In genomic region chr11:110477961-110478869, GRCm38 (mm10) we compare ENCODE assay signal across 9 mouse cellular contexts.
A peak's percentile ranks its signal among the peaks of the same experiment; 100 is the strongest.
DNase-seq lines count a peak whose midpoint lies in the region; ATAC-seq lines count a peak whose summit lies in the region.
"Had no signal": no experiment of that assay in that cellular context is flagged by ENCODE, and none has a peak within 500 bp of the region (broad histone marks: within the 10 kb centered on the region; RNA-seq: fewer than 3 reads in every experiment).

No protein-coding gene starts in this region.

- H3K36me3 ChIP-seq in hindbrain, embryonic 11.5 days (ENCODE audit: control insufficient read depth, insufficient read depth, low read length), result no peaks in the 10 kb centered on the region
- H3K36me3 ChIP-seq in midbrain, embryonic 12.5 days, result no peaks in the 10 kb centered on the region
- H3K36me3 ChIP-seq: lung, embryonic 15.5 days had no signal

- DNase-seq in heart, postnatal 10 days, result peak; percentile 16 to 19
- no peak for DNase-seq in heart, postnatal 25 days (ENCODE audit: low spot score)
- DNase-seq in cerebellum, adult 11-12 months, result peak; percentile 63
- no peak for DNase-seq in hindbrain, embryonic 11.5 days (ENCODE audit: low spot score)
- DNase-seq in testis, postnatal 10 days (ENCODE audit: low spot score), result no peak
- DNase-seq in gastrocnemius, postnatal 25 days, result no peak
- DNase-seq in ovary, postnatal 36 days (ENCODE audit: low spot score), result no peak

- H3K9ac ChIP-seq in hindbrain, embryonic 11.5 days (ENCODE audit: low read depth, low read length), result no peak overlapping the region
- H3K9ac ChIP-seq in midbrain, embryonic 12.5 days (replicated peaks), result no peak overlapping the region; the same call in 1 of the 2 replicates
- H3K9ac ChIP-seq: lung, embryonic 15.5 days had no signal

- 42% methylated on average over 17 of the region's 18 CpGs for WGBS in hindbrain, embryonic 11.5 days
- 37% methylated on average over 18 of the region's 18 CpGs for WGBS in midbrain, embryonic 12.5 days

- no peak overlapping the region for H3K4me2 ChIP-seq in hindbrain, embryonic 11.5 days (replicated peaks; ENCODE audit: low read depth, low read length)
- peak overlapping the region; percentile 40 for H3K4me2 ChIP-seq in midbrain, embryonic 12.5 days (replicated peaks)

- H3K27ac ChIP-seq in hindbrain, embryonic 11.5 days (ENCODE audit: low read depth, low read length), result no peak overlapping the region
- H3K27ac ChIP-seq in midbrain, embryonic 12.5 days (replicated peaks), result no peak overlapping the region

- no peak overlapping the region for H3K4me3 ChIP-seq in hindbrain, embryonic 11.5 days (ENCODE audit: low read depth, low read length)
- no peak overlapping the region for H3K4me3 ChIP-seq in midbrain, embryonic 12.5 days

- no peaks in the 10 kb centered on the region for H3K9me3 ChIP-seq in hindbrain, embryonic 11.5 days (ENCODE audit: control insufficient read depth, low read length)
- H3K9me3 ChIP-seq in midbrain, embryonic 12.5 days, result no peaks in the 10 kb centered on the region
- H3K9me3 ChIP-seq: lung, embryonic 15.5 days had no signal

- intact Hi-C loops in heart, postnatal 10 days (cut with DNase I), result no loop called here
- intact Hi-C loops in heart, postnatal 25 days (cut with DNase I), result no loop called here

- peaks cover 8% of the 10 kb centered on the region for H3K4me1 ChIP-seq in hindbrain, embryonic 11.5 days (replicated peaks; ENCODE audit: control insufficient read depth, insufficient read depth, low read length)
- H3K4me1 ChIP-seq in midbrain, embryonic 12.5 days, result peaks cover 47% of the 10 kb centered on the region

- peaks cover 25% of the 10 kb centered on the region for H3K27me3 ChIP-seq in hindbrain, embryonic 11.5 days (ENCODE audit: control insufficient read depth, insufficient read depth, low read length)
- H3K27me3 ChIP-seq in midbrain, embryonic 12.5 days, result peaks cover 54% of the 10 kb centered on the region
- H3K27me3 ChIP-seq: lung, embryonic 15.5 days had no signal

- ATAC-seq in hindbrain, embryonic 11.5 days (ENCODE audit: low FRiP score), result peak; percentile 39; the same call in 1 of the 2 replicates
- ATAC-seq in midbrain, embryonic 12.5 days (ENCODE audit: low FRiP score, low read depth), result no peak

Comparison
In these comparisons a context has a peak if more than half of its experiments do, and no peak if none do; other contexts are left out.
1. DNase-seq: peak in heart, postnatal 10 days (2 of 2) and cerebellum, adult 11-12 months (single experiment); none in heart, postnatal 25 days (single experiment), hindbrain, embryonic 11.5 days (single experiment), testis, postnatal 10 days (single experiment), gastrocnemius, postnatal 25 days (single experiment) and ovary, postnatal 36 days (single experiment).